Mouse (Mus musculus): Measurements from ENCODE around the gene Prg4.

The Prg4 gene

GRCm38 (mm10) chr1:150466132-150466531 is at the start of gene Prg4:
Prg4 (minus strand) TSS chr1:150466165.
- no peak for DNase-seq (ENCODE audit: low read depth, low spot score)

GRCm38 (mm10) chr1:150513041-150513440 is 47.1 kb upstream of the Prg4 start:
- no peak for DNase-seq (ENCODE audit: low read depth, low spot score)

- DNase-seq (ENCODE audit: low read depth, low spot score), result no peak
These were observed 39.8 kb upstream of the Prg4 start for GRCm38 (mm10) chr1:150505794-150506193.

GRCm38 (mm10) chr1:150503321-150503720 is 37.4 kb upstream of the Prg4 start:
- DNase-seq (ENCODE audit: low read depth, low spot score), result no peak

GRCm38 (mm10) chr1:150498177-150498576 is 32.2 kb upstream of the Prg4 start:
- no peak for DNase-seq (ENCODE audit: low read depth, low spot score)

- DNase-seq (ENCODE audit: low read depth, low spot score), result no peak
These were observed 31.7 kb upstream of the Prg4 start for GRCm38 (mm10) chr1:150497690-150498089.

- peak; percentile 6 for DNase-seq (ENCODE audit: low read depth, low spot score)
These were observed 30.8 kb upstream of the Prg4 start for GRCm38 (mm10) chr1:150496626-150497302.

- no peak for DNase-seq (ENCODE audit: low read depth, low spot score)
These were observed 23.2 kb upstream of the Prg4 start for GRCm38 (mm10) chr1:150489148-150489547.

- no peak for DNase-seq (ENCODE audit: low read depth, low spot score)
These were observed 14.7 kb upstream of the Prg4 start for GRCm38 (mm10) chr1:150480674-150481073.

GRCm38 (mm10) chr1:150472525-150472924 is 6.6 kb upstream of the Prg4 start:
- no peak for DNase-seq (ENCODE audit: low read depth, low spot score)

GRCm38 (mm10) chr1:150469992-150470391 is 4.0 kb upstream of the Prg4 start:
- DNase-seq (ENCODE audit: low read depth, low spot score), result no peak

- DNase-seq (ENCODE audit: low read depth, low spot score), result peak; percentile 57
These were observed 601 bp downstream of the Prg4 start for GRCm38 (mm10) chr1:150465364-150465763.

GRCm38 (mm10) chr1:150463691-150464090 is 2.3 kb downstream of the Prg4 start:
- no peak for DNase-seq (ENCODE audit: low read depth, low spot score)

GRCm38 (mm10) chr1:150463068-150463467 is 2.9 kb downstream of the Prg4 start:
- no peak for DNase-seq (ENCODE audit: low read depth, low spot score)

- no peak for DNase-seq (ENCODE audit: low read depth, low spot score)
These were observed 5.4 kb downstream of the Prg4 start for GRCm38 (mm10) chr1:150460595-150460994.

- no peak for DNase-seq (ENCODE audit: low read depth, low spot score)
These were observed 6.4 kb downstream of the Prg4 start for GRCm38 (mm10) chr1:150459599-150459998.

GRCm38 (mm10) chr1:150458977-150459376 is 7.0 kb downstream of the Prg4 start:
- DNase-seq (ENCODE audit: low read depth, low spot score), result no peak

- no peak for DNase-seq (ENCODE audit: low read depth, low spot score)
These were observed 24.2 kb downstream of the Prg4 start for GRCm38 (mm10) chr1:150441731-150442130.

GRCm38 (mm10) chr1:150438641-150439040 is 27.3 kb downstream of the Prg4 start:
- DNase-seq (ENCODE audit: low read depth, low spot score), result no peak

GRCm38 (mm10) chr1:150426216-150426615 is 39.7 kb downstream of the Prg4 start:
- DNase-seq (ENCODE audit: low read depth, low spot score), result no peak

GRCm38 (mm10) chr1:150425665-150426064 is 40.3 kb downstream of the Prg4 start:
- DNase-seq (ENCODE audit: low read depth, low spot score), result no peak

- no peak for DNase-seq (ENCODE audit: low read depth, low spot score)
These were observed 47.5 kb downstream of the Prg4 start for GRCm38 (mm10) chr1:150418426-150418825.

GRCm38 (mm10) chr1:150416006-150416405 is 50.0 kb downstream of the Prg4 start:
- no peak for DNase-seq (ENCODE audit: low read depth, low spot score)

GRCm38 (mm10) chr1:150409996-150410395 is 56.0 kb downstream of the Prg4 start:
- no peak for DNase-seq (ENCODE audit: low read depth, low spot score)
